Mouse (Mus musculus) T-helper 17 cell (primary cell): ENCODE results near the gene Sco2.

Experiments used
- in situ Hi-C, 2 experiments: fragments of 300-600 bp; cut with MboI, MseI; formaldehyde crosslinking; loops; 1 replicate in 1 of 2; 2 replicates in 1 of 2; pipeline ENCODE4 v1.15.1; 2025; ENCODE audit warnings: high pct_unique_total_duplicates in 2 of 2

Sco2 gene

GRCm38 (mm10) chr15:89373762-89374248, at the start of gene Sco2:
Gene Sco2 (minus strand): TSS chr15:89373846.
- in situ Hi-C loops, result no loop called here

DNA sequence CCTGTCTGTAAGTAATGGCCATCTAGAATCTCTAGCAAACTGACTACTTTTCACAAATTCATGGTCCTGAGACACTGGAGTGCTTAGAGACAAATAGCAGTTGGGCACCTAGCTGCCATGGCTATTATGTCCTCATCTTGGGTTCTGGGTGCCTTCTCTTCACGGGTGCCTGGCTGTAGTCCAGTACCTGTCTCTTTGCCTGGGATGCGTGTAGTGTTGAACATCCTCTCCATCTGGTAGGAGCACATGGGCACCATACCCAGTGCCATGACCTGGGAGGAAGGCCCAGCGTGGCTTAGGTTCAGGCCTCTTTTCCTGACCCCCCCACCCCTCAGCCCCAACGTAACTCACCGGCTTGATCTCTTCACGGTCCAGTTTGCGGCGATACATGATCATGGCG, 48.3 kb upstream of the Sco2 start:
- in situ Hi-C loops, result no loop called here

DNA sequence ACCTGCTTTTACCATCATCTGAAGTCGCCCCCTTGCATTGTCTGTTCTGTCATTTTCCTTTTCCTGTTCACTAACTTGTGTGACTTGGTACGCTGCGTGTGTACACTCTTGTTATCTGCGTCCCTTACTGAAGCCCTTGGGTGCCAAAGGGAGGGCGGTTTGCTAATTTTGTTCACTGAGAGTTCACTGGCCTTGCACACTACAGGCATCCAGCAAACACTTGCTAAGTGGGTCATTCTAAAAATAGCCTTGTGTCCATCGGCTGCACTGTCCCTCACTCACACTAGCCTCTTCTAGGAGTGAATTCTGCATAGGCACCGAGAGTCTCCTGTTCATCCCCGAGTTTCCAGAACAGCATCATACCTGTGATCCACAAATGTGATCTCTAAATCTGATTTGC, 41.6 kb upstream of the Sco2 start:
- in situ Hi-C loops, result no loop called here

- in situ Hi-C loops, result no loop called here
Observed at GRCm38 (mm10) chr15:89410118-89410517, 36.5 kb upstream of the Sco2 start, which contains the start of gene Syce3. Gene Syce3 (minus strand): TSS chr15:89410503.

DNA sequence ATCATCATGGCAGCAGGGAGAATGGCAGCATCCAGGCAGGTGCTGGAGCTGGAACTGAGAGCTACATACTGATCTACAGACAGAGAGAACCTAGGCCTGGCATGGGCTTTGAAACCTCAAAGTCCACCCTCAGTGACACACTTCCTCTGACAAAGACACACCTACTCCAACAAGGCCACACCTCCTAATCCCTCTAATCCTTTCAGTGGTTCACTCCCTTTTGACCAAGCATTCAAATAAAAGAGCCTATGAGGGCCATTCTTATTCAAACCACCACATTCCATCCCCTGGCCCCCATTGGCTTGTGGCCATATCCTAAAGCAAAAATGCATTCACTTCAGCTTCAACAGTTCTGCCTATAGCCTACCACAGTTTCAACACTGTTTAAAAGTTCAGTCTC, 33.0 kb upstream of the Sco2 start:
- in situ Hi-C loops, result no loop called here

- in situ Hi-C loops, result no loop called here
Observed at GRCm38 (mm10) chr15:89404831-89405623, 31.4 kb upstream of the Sco2 start.

- in situ Hi-C loops, result no loop called here
Observed at GRCm38 (mm10) chr15:89402471-89402870, 28.8 kb upstream of the Sco2 start.

DNA sequence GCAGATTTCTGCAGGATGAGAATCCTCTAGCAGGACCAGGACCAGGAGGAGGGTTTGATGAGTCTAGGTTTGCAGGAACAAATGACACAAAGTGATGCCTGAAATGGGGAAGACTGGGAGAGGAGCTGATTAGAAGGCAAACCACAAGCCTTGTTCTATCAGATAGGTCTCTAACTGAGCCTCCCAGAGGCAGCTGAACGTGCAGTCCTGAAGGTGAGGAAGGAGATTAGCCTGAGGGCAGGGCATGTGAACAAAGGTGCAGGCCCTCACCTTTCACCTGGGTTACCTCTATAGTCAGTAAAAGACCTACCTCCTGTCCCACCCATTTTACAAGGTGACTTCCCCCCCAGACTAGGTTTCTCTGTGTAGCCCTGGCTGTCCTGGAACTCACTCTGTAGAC, 26.1 kb upstream of the Sco2 start:
- in situ Hi-C loops, result no loop called here

- in situ Hi-C loops, result no loop called here
Observed at GRCm38 (mm10) chr15:89398146-89398545, 24.5 kb upstream of the Sco2 start.

DNA sequence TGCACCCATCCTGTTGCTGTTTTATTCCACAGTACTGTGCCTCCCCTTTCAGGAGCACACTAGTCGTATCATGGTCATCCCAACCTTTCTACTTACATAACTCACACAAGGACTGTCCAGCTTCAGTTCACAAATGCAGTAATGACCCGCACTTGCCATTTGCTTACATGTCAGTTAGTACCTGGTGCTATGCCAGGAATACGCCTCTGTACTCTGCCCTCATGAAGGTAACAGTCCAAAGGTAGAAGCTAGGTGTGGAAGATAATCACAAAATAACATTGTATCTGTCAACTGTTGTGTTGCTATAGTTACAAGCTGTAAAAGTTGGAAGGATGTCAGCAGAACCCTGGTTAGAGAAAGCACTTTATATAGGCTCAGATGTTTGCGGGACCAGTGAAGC, 23.2 kb upstream of the Sco2 start:
- in situ Hi-C loops, result no loop called here

- in situ Hi-C loops, result no loop called here
Observed at GRCm38 (mm10) chr15:89390081-89390480, 16.4 kb upstream of the Sco2 start.

DNA sequence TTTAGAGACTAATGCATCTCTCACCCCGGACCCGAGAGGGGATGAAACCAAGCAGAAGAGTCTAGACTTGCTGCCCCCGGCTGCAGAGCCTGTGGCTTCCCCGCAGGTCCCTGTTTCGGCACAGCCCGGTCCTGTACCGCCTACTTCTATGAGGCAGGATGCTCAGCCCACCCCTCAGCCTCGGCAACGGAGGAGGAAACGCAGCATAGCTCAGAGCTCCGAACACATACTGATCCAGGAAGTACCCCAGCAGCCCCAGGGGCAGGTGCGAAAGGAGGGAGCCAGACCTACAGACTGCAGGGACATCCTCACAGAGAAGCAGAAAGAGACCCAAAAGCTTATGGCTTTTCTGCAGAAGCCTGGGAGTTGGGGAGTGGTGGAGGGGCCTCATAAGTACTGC, 13.5 kb upstream of the Sco2 start:
- in situ Hi-C loops, result no loop called here

DNA sequence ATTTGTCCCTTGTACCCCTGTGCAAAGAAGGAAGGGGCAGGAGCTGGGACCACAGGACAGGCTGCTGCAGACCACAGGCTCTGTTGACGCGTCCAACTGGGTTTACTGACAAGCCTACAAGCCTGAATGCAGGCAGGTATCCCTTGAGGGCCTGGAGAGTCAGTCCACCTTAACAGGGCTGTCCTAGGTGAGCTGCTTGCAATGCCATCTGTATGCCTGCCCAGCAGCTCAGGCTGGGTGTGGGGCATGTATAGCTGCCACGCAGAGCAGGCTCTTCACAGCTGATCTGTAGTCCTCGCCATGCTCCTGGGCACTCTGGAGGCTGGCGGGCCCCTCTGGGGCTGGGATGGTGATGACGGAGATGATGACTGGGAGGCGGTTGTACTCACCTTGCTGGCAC, 11.0 kb upstream of the Sco2 start, which contains the start of gene Klhdc7b:
Klhdc7b (plus strand) TSS at position 301 of the 400 bp plus-strand sequence.
- in situ Hi-C loops, result no loop called here

- in situ Hi-C loops, result no loop called here
Observed at GRCm38 (mm10) chr15:89379429-89379828, 5.8 kb upstream of the Sco2 start.

GRCm38 (mm10) chr15:89378831-89379401, 5.3 kb upstream of the Sco2 start, which contains the start of gene Odf3b:
Gene Odf3b (minus strand): TSS chr15:89379282.
- in situ Hi-C loops, result no loop called here

- in situ Hi-C loops, result no loop called here
Observed at GRCm38 (mm10) chr15:89377938-89378828, 4.5 kb upstream of the Sco2 start.

GRCm38 (mm10) chr15:89377362-89377761, 3.7 kb upstream of the Sco2 start:
- in situ Hi-C loops, result no loop called here

- in situ Hi-C loops, result no loop called here
Observed at GRCm38 (mm10) chr15:89376957-89377356, 3.3 kb upstream of the Sco2 start, which contains the start of gene Tymp. Gene Tymp (minus strand): TSS chr15:89377039.

DNA sequence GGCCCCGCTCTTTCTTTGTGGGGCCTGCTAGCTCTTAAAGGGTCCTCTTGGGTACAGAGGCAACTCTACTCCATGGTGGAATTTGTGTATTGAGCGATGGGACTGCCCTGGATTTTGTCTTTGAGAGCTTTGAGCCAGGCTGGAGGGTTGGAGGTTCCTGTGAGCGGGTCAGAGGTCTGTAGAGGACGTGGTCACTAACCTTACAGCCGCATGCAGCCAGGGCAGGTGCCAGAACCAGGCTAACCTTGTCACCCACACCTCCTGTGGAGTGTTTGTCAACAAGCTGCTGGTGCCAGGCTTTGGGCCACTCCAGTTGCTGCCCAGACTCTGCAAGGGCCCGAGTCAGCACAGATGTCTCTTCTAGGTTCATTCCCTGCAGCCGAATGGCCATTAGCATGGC, 2.4 kb upstream of the Sco2 start:
- in situ Hi-C loops, result no loop called here

DNA sequence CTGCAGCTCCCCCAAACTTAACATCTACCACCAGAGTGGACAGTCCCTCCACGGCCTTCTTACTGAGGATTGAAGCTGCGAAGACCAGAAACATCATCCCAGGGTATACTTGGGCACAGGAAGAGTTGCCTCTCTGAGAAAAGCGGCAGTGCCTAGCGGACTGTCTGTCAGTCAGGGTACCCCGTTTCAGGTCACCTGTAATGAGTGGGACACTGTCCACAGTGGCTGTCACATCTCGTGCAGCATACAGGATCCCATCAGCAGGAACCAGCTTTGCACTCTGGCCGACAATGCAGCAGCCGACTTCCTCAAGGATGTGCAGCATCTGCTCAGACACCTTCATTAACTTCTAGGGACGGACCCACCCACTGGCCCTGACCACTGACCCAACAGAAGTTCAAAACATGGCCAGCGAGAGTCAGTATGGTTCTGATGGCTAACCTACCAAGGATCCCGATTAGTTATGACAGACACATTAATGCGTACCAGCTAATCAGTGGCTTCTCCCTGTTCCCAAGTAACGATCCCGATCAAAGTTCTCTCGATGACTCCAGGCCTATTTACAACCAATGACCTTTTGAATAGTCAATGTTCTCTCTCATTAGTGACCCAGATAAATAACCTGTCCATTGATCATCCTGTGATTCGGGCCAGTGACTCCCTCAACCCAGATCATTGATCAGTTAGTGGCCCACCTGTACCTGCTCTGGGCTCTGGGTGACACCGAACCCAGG, 1.3 kb upstream of the Sco2 start:
- in situ Hi-C loops, result no loop called here

GRCm38 (mm10) chr15:89374340-89374739, 694 bp upstream of the Sco2 start:
- in situ Hi-C loops, result no loop called here
